Mouse (Mus musculus) frontal cortex, adult 2 months (tissue): ENCODE results near the gene Fam3c. TPM values are rescaled to one million over a fixed set of nuclear protein-coding genes. Genes with fewer than 3 reads are reported as not detected.
"Not testable (repeated sequence)": the region's sequence is repeated elsewhere in the genome, so short reads cannot be mapped to it uniquely, and the experiment has no call there.

ENCODE experiments used
- DNase-seq, 2 experiments: peaks; one replicate each; pipeline ENCODE4 v3.0.0; 2022; ENCODE audit warnings: low spot score in 1 of 2; ENCODE audit errors: extremely low spot score in 1 of 2
- polyA plus RNA-seq: library from polyadenylated mRNA; depleted of rRNA; stranded (reverse); fragments of >200 nt; gene quantifications from 2 replicates; pipeline ENCODE4 v1.2.3, GENCODE M21; 2012

The Fam3c gene
- polyA plus RNA-seq, 1 experiment = 51.6 TPM

GRCm38 (mm10) chr6:22297028-22297427 is 59.0 kb downstream of the Fam3c start:
- DNase-seq = no peak

GRCm38 (mm10) chr6:22293922-22294321 is 62.1 kb downstream of the Fam3c start:
- DNase-seq = no peak

DNA sequence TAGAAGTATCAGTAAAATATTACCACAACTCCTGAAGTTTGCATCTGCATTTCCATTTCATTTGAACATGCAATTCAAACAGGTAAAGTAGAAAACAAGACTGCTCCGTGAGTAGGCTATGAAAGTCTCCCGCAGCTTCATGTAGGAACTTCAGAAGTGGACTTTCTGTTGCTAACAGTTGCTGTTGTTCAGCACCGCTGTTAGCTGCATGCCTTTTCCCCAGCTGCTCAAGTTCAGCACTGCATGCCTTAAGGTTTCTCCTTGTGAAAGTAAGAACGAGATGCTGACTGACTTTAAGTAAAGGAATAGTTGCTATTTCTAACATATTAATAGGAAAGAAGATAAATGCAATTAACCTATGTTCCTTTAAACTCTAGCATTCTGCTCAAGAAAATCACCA is 64.0 kb downstream of the Fam3c start:
- no peak for DNase-seq

DNA sequence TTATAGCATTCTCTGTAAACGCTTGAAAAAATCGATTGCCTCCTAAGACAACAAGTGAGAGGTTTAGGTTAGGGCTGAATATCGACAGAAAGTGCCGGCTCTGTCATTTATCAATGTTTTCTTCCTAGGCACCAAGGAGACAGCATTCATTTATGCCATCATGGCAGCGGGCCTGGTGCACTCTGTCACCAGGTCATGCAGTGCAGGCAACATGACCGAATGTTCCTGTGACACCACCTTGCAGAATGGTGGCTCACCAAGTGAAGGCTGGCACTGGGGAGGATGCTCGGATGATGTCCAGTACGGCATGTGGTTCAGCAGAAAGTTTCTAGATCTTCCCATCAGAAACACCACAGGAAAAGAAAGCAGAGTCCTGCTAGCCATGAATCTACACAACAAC is 65.3 kb downstream of the Fam3c start:
- DNase-seq = no peak

DNA sequence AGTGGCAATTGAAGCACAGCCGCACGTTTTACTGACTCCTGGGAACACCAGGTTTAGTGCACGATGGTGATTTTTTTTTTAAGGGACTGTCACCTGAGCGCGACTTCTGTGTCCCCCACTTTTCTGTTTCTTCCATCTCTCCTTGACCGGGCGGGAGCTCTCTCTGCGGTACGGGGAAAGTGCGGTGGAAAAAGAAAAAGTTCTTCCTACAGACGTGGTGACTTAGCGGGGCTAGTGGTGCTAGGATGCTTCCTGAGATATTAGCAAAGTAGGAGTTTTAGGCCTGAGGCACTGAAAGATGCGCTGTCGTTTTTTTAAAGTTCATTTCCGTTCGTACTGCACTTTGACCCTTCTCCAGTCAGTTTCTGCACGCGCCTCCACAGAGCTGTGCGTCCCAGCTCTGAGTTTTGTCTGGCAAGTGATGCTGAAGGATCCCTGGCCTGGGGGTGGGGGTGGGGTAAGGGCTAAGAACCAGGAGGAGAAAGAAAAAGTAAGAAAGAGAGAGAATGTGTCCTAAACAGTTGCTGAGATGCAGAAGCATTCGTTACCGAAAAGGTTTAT is 66.5 kb downstream of the Fam3c start:
- DNase-seq = no peak

- peak in 1 of 2 experiments; percentile 32 for DNase-seq
Observed at GRCm38 (mm10) chr6:22288737-22289460, 67.1 kb downstream of the Fam3c start.

- peak; percentile 19 to 29 for DNase-seq
Observed at GRCm38 (mm10) chr6:22288004-22288736, 67.9 kb downstream of the Fam3c start, which contains the start of gene Wnt16. Gene Wnt16 (plus strand): TSS chr6:22288227.

GRCm38 (mm10) chr6:22282405-22282804 is 73.6 kb downstream of the Fam3c start:
- no peak for DNase-seq

GRCm38 (mm10) chr6:22280217-22280861 is 75.7 kb downstream of the Fam3c start:
- DNase-seq = peak in 1 of 2 experiments; percentile 53

- no peak for DNase-seq
Observed at GRCm38 (mm10) chr6:22277941-22278340, 78.1 kb downstream of the Fam3c start.

GRCm38 (mm10) chr6:22269840-22270521 is 86.1 kb downstream of the Fam3c start:
- DNase-seq = no peak

DNA sequence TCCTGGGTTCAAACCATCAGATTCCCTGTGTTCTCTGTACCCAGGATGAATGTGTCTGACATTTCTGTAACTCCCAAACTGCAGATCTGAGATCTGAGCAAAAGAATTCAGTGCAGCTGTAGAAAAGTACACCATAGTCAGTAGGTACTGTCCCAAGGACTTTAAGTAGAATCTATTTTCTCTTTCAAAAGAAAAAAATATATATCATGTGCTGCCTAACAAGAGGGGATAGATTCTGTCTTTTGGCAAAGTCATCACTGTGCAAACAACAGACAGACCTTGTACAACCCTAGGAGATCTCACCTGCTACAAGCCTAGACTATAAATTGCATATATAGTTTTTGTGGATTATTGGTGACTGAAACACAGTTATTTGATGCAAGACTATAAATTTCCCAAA is 87.4 kb downstream of the Fam3c start:
- no peak for DNase-seq

DNA sequence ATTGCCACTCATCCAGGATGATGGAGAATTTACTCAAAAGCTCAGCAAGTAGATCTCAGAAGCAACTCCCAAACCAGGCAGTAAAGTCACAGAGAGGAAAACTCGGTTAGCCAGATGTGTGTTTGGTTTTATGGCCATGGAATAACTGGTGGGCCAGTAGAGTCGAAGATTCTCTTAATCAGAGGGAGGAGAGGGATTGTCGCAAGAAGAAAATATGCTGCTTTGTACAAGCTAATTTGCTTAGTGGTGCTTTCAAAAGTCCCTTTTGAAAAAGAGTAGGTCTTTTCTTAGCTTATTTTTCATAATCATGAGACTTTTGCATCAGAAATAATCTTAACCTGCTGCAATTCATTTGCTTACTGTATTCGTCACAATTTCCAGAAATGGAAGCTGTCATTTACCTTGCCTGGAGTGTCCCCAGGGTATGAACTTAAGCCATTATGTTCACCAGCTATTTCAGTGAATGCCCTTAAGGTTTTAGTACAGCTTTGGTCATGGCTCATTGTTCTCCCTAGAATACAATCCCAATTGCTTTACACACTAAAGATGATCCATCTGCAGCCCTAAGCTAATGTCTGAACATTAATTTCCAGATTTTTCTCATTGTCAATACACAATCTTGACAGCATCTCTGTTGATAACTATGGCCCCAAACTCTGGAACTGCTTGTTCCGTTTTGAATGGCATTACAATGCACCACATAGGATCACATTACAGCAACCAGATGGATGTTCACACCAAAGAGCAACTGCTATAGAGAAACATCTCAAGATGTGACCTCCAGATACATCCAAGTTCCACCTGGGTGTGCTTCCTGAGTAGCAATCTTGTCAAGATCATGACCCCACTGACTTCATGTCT is 88.0 kb downstream of the Fam3c start:
- DNase-seq = no peak

GRCm38 (mm10) chr6:22266018-22266417 is 90.0 kb downstream of the Fam3c start:
- DNase-seq = no peak

DNA sequence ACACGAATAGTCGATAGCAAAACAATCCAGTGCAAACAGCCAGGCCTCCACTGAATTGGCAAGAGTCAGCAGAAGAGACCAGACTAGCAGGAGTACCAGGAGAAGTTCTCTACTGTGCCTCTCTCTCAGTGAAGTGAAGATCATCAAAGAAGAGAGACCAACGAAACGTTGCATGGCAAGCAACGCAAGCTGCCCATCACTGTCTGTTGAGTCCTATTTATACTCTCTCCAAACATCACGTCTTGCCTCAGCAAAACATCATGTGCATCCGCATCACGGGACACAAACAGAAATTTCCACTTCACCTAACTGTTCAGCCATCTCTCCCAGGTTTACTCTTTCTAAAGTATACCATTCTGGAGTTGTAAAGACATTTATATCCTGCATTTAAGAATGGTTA is 91.9 kb downstream of the Fam3c start:
- not testable (repeated sequence) for DNase-seq

GRCm38 (mm10) chr6:22262519-22262918 is 93.5 kb downstream of the Fam3c start:
- DNase-seq = no peak

DNA sequence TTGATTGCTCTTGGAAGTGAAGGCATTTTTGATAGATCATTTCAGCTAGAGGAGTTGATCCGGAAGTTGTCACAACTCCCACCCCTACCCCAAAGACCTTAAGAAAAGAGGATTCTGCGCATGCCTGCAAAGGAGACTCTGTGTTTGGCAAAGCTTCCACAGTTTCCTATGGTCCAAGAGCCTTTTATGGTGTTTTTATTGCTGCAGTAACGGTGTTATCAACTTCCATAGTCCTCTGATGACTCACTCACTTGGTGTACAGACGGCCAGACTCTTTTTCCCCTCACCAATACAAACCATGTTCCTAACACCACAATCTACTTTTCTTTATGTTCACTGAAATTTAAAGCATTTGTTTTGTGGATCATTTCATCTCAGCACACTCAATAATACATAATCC is 97.3 kb downstream of the Fam3c start:
- no peak for DNase-seq
